Mouse (Mus musculus): ENCODE results near the gene Prr29. TPM values are rescaled to one million over a fixed set of nuclear protein-coding genes. Genes with fewer than 3 reads are reported as not detected.

Prr29 gene
- 0.92 and 0.93 TPM in 2 replicates for polyA plus RNA-seq (2014; fragmentation: Nextera tagmentation; extraction: Ambion mirVana)

- Histone ChIP-seq H3K9ac (ENCODE audit: low read depth, low read length) (peak within 1 kb of the TSS; percentile 6; the same call in 1 of the 2 replicates), H3K9me3 (ENCODE audit: control insufficient read depth, low read length) (no peaks in the 10 kb centered on the region), H3K4me2 (ENCODE audit: low read depth, low read length) (peak within 1 kb of the TSS; percentile 31), H3K27ac (replicated peaks; ENCODE audit: low read depth, low read length) (no peak within 1 kb of the TSS), H3K27me3 (replicated peaks; ENCODE audit: control insufficient read depth, insufficient read depth, low read length) (no peaks in the 10 kb centered on the region), H3K36me3 (ENCODE audit: control insufficient read depth, insufficient read depth, low read length) (no peaks in the 10 kb centered on the region), H3K4me3 (ENCODE audit: low read depth, low read length) (no peak within 1 kb of the TSS), H3K4me1 (ENCODE audit: control insufficient read depth, insufficient read depth, low read length) (peaks cover 9% of the 10 kb centered on the region)
- DNase-seq (ENCODE audit: low spot score): no peak
- 67% methylated on average over 6 of the region's 10 CpGs for WGBS
- no peak for ATAC-seq (ENCODE audit: low read depth)
These were observed at the start of gene Prr29 for GRCm38 (mm10) chr11:106365366-106365765. TSS of gene Prr29 (plus strand) at chr11:106365472.

GRCm38 (mm10) chr11:106316416-106316815 is 48.9 kb upstream of the Prr29 start:
- 50% methylated on average over 1 of the region's 1 CpGs for WGBS
- Histone ChIP-seq H3K36me3 (ENCODE audit: control insufficient read depth, insufficient read depth, low read length) (no peaks in the 10 kb centered on the region), H3K4me3 (ENCODE audit: low read depth, low read length) (no peak overlapping the region), H3K9ac (ENCODE audit: low read depth, low read length) (no peak overlapping the region), H3K4me1 (ENCODE audit: control insufficient read depth, insufficient read depth, low read length) (peaks cover 26% of the 10 kb centered on the region), H3K4me2 (ENCODE audit: low read depth, low read length) (no peak overlapping the region), H3K27ac (replicated peaks; ENCODE audit: low read depth, low read length) (no peak overlapping the region), H3K9me3 (ENCODE audit: control insufficient read depth, low read length) (no peaks in the 10 kb centered on the region), H3K27me3 (replicated peaks; ENCODE audit: control insufficient read depth, insufficient read depth, low read length) (no peaks in the 10 kb centered on the region)
- ATAC-seq (ENCODE audit: low read depth) (no peak), DNase-seq (ENCODE audit: low spot score) (no peak)

GRCm38 (mm10) chr11:106317801-106318200 is 47.5 kb upstream of the Prr29 start:
- no peaks in the 10 kb centered on the region for H3K9me3 ChIP-seq (ENCODE audit: control insufficient read depth, low read length)
- H3K27ac ChIP-seq (replicated peaks; ENCODE audit: low read depth, low read length): no peak overlapping the region
- DNase-seq (ENCODE audit: low spot score) (no peak), ATAC-seq (ENCODE audit: low read depth) (no peak)
- H3K36me3 ChIP-seq (ENCODE audit: control insufficient read depth, insufficient read depth, low read length): no peaks in the 10 kb centered on the region
- no peak overlapping the region for H3K4me3 ChIP-seq (ENCODE audit: low read depth, low read length)
- H3K4me1 ChIP-seq (ENCODE audit: control insufficient read depth, insufficient read depth, low read length): peaks cover 26% of the 10 kb centered on the region
- H3K4me2 ChIP-seq (ENCODE audit: low read depth, low read length): no peak overlapping the region
- H3K27me3 ChIP-seq (replicated peaks; ENCODE audit: control insufficient read depth, insufficient read depth, low read length): no peaks in the 10 kb centered on the region
- 74% methylated on average over 7 of the region's 7 CpGs for WGBS
- no peak overlapping the region for H3K9ac ChIP-seq (ENCODE audit: low read depth, low read length)

- Histone ChIP-seq H3K9ac (ENCODE audit: low read depth, low read length) (no peak overlapping the region), H3K27ac (replicated peaks; ENCODE audit: low read depth, low read length) (no peak overlapping the region; the same call in 1 of the 2 replicates), H3K36me3 (ENCODE audit: control insufficient read depth, insufficient read depth, low read length) (no peaks in the 10 kb centered on the region), H3K27me3 (replicated peaks; ENCODE audit: control insufficient read depth, insufficient read depth, low read length) (no peaks in the 10 kb centered on the region), H3K4me3 (ENCODE audit: low read depth, low read length) (no peak overlapping the region), H3K9me3 (ENCODE audit: control insufficient read depth, low read length) (no peaks in the 10 kb centered on the region), H3K4me2 (ENCODE audit: low read depth, low read length) (no peak overlapping the region), H3K4me1 (ENCODE audit: control insufficient read depth, insufficient read depth, low read length) (peaks cover 23% of the 10 kb centered on the region)
- 61% methylated on average over 21 of the region's 21 CpGs for WGBS
- ATAC-seq (ENCODE audit: low read depth): no peak
- no peak for DNase-seq (ENCODE audit: low spot score)
These were observed 46.6 kb upstream of the Prr29 start for GRCm38 (mm10) chr11:106318406-106319366.

GRCm38 (mm10) chr11:106324858-106325257 is 40.4 kb upstream of the Prr29 start:
- WGBS: 61% methylated on average over 5 of the region's 5 CpGs
- no peak overlapping the region for H3K4me3 ChIP-seq (ENCODE audit: low read depth, low read length)
- no peak overlapping the region for H3K4me2 ChIP-seq (ENCODE audit: low read depth, low read length)
- H3K4me1 ChIP-seq (ENCODE audit: control insufficient read depth, insufficient read depth, low read length): peaks cover 6% of the 10 kb centered on the region; the same call in 1 of the 2 replicates
- H3K27me3 ChIP-seq (replicated peaks; ENCODE audit: control insufficient read depth, insufficient read depth, low read length): no peaks in the 10 kb centered on the region
- ATAC-seq (ENCODE audit: low read depth) (no peak), DNase-seq (ENCODE audit: low spot score) (no peak)
- no peaks in the 10 kb centered on the region for H3K36me3 ChIP-seq (ENCODE audit: control insufficient read depth, insufficient read depth, low read length)
- no peak overlapping the region for H3K27ac ChIP-seq (replicated peaks; ENCODE audit: low read depth, low read length)
- no peaks in the 10 kb centered on the region for H3K9me3 ChIP-seq (ENCODE audit: control insufficient read depth, low read length)
- H3K9ac ChIP-seq (ENCODE audit: low read depth, low read length): no peak overlapping the region

- no peak overlapping the region for H3K9ac ChIP-seq (ENCODE audit: low read depth, low read length)
- H3K27ac ChIP-seq (replicated peaks; ENCODE audit: low read depth, low read length): no peak overlapping the region
- no peak overlapping the region for H3K4me2 ChIP-seq (ENCODE audit: low read depth, low read length)
- no peak overlapping the region for H3K4me3 ChIP-seq (ENCODE audit: low read depth, low read length)
- no peaks in the 10 kb centered on the region for H3K9me3 ChIP-seq (ENCODE audit: control insufficient read depth, low read length)
- DNase-seq (ENCODE audit: low spot score) (peak; percentile 72), ATAC-seq (ENCODE audit: low read depth) (0 out of 2 replicates have a peak, but pooled peaks have one; percentile 45)
- peaks cover 6% of the 10 kb centered on the region; the same call in 1 of the 2 replicates for H3K4me1 ChIP-seq (ENCODE audit: control insufficient read depth, insufficient read depth, low read length)
- no peaks in the 10 kb centered on the region for H3K27me3 ChIP-seq (replicated peaks; ENCODE audit: control insufficient read depth, insufficient read depth, low read length)
- 70% methylated on average over 8 of the region's 8 CpGs for WGBS
- no peaks in the 10 kb centered on the region for H3K36me3 ChIP-seq (ENCODE audit: control insufficient read depth, insufficient read depth, low read length)
These were observed 39.6 kb upstream of the Prr29 start for GRCm38 (mm10) chr11:106325566-106326206.

GRCm38 (mm10) chr11:106326475-106326874 is 38.8 kb upstream of the Prr29 start:
- Histone ChIP-seq H3K4me3 (ENCODE audit: low read depth, low read length) (no peak overlapping the region), H3K4me2 (ENCODE audit: low read depth, low read length) (no peak overlapping the region), H3K27me3 (replicated peaks; ENCODE audit: control insufficient read depth, insufficient read depth, low read length) (no peaks in the 10 kb centered on the region), H3K4me1 (ENCODE audit: control insufficient read depth, insufficient read depth, low read length) (peaks cover 6% of the 10 kb centered on the region; the same call in 1 of the 2 replicates), H3K9ac (ENCODE audit: low read depth, low read length) (no peak overlapping the region), H3K36me3 (ENCODE audit: control insufficient read depth, insufficient read depth, low read length) (no peaks in the 10 kb centered on the region), H3K9me3 (ENCODE audit: control insufficient read depth, low read length) (no peaks in the 10 kb centered on the region), H3K27ac (replicated peaks; ENCODE audit: low read depth, low read length) (no peak overlapping the region)
- DNase-seq (ENCODE audit: low spot score) (no peak), ATAC-seq (ENCODE audit: low read depth) (no peak)
- WGBS: 86% methylated on average over 8 of the region's 8 CpGs

GRCm38 (mm10) chr11:106328521-106328920 is 36.8 kb upstream of the Prr29 start:
- H3K4me1 ChIP-seq (ENCODE audit: control insufficient read depth, insufficient read depth, low read length): peaks cover 6% of the 10 kb centered on the region; the same call in 1 of the 2 replicates
- no peak for ATAC-seq (ENCODE audit: low read depth)
- H3K36me3 ChIP-seq (ENCODE audit: control insufficient read depth, insufficient read depth, low read length): no peaks in the 10 kb centered on the region
- no peak overlapping the region for H3K9ac ChIP-seq (ENCODE audit: low read depth, low read length)
- 52% methylated on average over 5 of the region's 5 CpGs for WGBS
- H3K9me3 ChIP-seq (ENCODE audit: control insufficient read depth, low read length): no peaks in the 10 kb centered on the region
- H3K27ac ChIP-seq (replicated peaks; ENCODE audit: low read depth, low read length): no peak overlapping the region
- DNase-seq (ENCODE audit: low spot score): no peak
- H3K27me3 ChIP-seq (replicated peaks; ENCODE audit: control insufficient read depth, insufficient read depth, low read length): no peaks in the 10 kb centered on the region
- H3K4me3 ChIP-seq (ENCODE audit: low read depth, low read length): no peak overlapping the region
- H3K4me2 ChIP-seq (ENCODE audit: low read depth, low read length): no peak overlapping the region

All from embryonic facial prominence, embryonic 14.5 days (tissue).